Mouse (Mus musculus): ENCODE measurements around the gene Mgarp. TPM values are rescaled to one million over a fixed set of nuclear protein-coding genes. Genes with fewer than 3 reads are reported as not detected.

Mgarp gene
- polyA plus RNA-seq, 1 experiment = 0.23 TPM

- H3K27me3 ChIP-seq (ENCODE audit: control insufficient read depth, insufficient read depth, insufficient read length) = no peaks in the 10 kb centered on the region
- no peaks in the 10 kb centered on the region for H3K36me3 ChIP-seq (ENCODE audit: control insufficient read depth, insufficient read depth)
Observed at GRCm38 (mm10) chr3:51343260-51343659, 53.3 kb downstream of the Mgarp start.

DNA sequence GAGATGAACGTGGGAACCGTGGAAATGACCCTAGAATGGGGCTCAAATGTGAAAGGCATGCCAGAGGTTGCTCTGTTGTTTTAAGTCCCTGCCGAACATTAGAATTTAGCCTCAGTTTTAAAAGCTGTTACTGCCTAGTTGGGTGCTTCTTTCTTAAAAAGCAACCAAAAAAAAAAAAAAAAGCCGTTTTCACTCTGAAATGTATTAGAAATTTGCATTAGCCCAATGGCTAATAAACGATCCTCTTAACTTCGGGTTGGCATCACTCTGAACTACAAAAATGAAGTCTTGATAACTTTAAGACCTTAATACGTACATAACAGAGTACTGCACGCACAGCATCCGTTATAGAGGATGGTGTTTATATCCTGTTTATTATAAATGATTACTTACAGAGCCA lies 54.4 kb downstream of the Mgarp start:
- Histone ChIP-seq H3K79me2 (ENCODE audit: control insufficient read depth, insufficient read depth) (peaks cover 26% of the 10 kb centered on the region), H3K36me3 (ENCODE audit: control insufficient read depth, insufficient read depth) (no peaks in the 10 kb centered on the region), H3K27me3 (ENCODE audit: control insufficient read depth, insufficient read depth, insufficient read length) (no peaks in the 10 kb centered on the region), H3ac (ENCODE audit: control insufficient read depth, insufficient read length, low read depth) (peak overlapping the region; percentile 82), H3K4me3 (ENCODE audit: insufficient read depth, poor library complexity, severe bottlenecking) (peak overlapping the region; percentile 75), H3K79me3 (ENCODE audit: low read depth) (peaks cover 10% of the 10 kb centered on the region)
- TF ChIP-seq MAX (IDR thresholded peaks at IDR 0.05) = no peak
- TF ChIP-seq CTCF (IDR thresholded peaks at IDR 0.05; ENCODE audit: control insufficient read depth, insufficient read depth, insufficient read length) = no peak
- no peak for TF ChIP-seq USF1 (IDR thresholded peaks at IDR 0.05; ENCODE audit: low read depth)
- TF ChIP-seq FOSL1 (IDR thresholded peaks at IDR 0.05; ENCODE audit: insufficient read depth, low read length, poor library complexity, severe bottlenecking) = no peak
- TF ChIP-seq MYOG (IDR thresholded peaks at IDR 0.05; ENCODE audit: control insufficient read depth, extremely low read depth, insufficient read length) = no peak
- no peak for TF ChIP-seq CEBPB (IDR thresholded peaks at IDR 0.05; ENCODE audit: low read depth)
- no peak for TF ChIP-seq MYOD1 (IDR thresholded peaks at IDR 0.05; ENCODE audit: control insufficient read depth, insufficient read length, low read depth)

More at GRCm38 (mm10) chr3:51343260-51343659, 53.3 kb downstream of the Mgarp start:
- H3K79me3 ChIP-seq (ENCODE audit: low read depth) = peaks cover 6% of the 10 kb centered on the region
- H3K4me3 ChIP-seq (ENCODE audit: insufficient read depth, poor library complexity, severe bottlenecking) = no peak overlapping the region
- TF ChIP-seq MYOG (IDR thresholded peaks at IDR 0.05; ENCODE audit: control insufficient read depth, extremely low read depth, insufficient read length) (no peak), CEBPB (IDR thresholded peaks at IDR 0.05; ENCODE audit: low read depth) (peak; percentile 84), MAX (IDR thresholded peaks at IDR 0.05) (no peak), FOSL1 (IDR thresholded peaks at IDR 0.05; ENCODE audit: insufficient read depth, low read length, poor library complexity, severe bottlenecking) (no peak), MYOD1 (IDR thresholded peaks at IDR 0.05; ENCODE audit: control insufficient read depth, insufficient read length, low read depth) (no peak), CTCF (IDR thresholded peaks at IDR 0.05; ENCODE audit: control insufficient read depth, insufficient read depth, insufficient read length) (no peak)
- no peak overlapping the region for H3ac ChIP-seq (ENCODE audit: control insufficient read depth, insufficient read length, low read depth)
- H3K79me2 ChIP-seq (ENCODE audit: control insufficient read depth, insufficient read depth) = peaks cover 17% of the 10 kb centered on the region

GRCm38 (mm10) chr3:51341268-51342081 lies 55.1 kb downstream of the Mgarp start:
- H3K79me2 ChIP-seq (ENCODE audit: control insufficient read depth, insufficient read depth) = peaks cover 33% of the 10 kb centered on the region
- H3K27me3 ChIP-seq (ENCODE audit: control insufficient read depth, insufficient read depth, insufficient read length) = no peaks in the 10 kb centered on the region
- TF ChIP-seq MAX (IDR thresholded peaks at IDR 0.05) = peak; percentile 42
- TF ChIP-seq USF1 (IDR thresholded peaks at IDR 0.05; ENCODE audit: low read depth) = no peak
- peak; percentile 5 for TF ChIP-seq CTCF (IDR thresholded peaks at IDR 0.05; ENCODE audit: control insufficient read depth, insufficient read depth, insufficient read length)
- H3K4me3 ChIP-seq (ENCODE audit: insufficient read depth, poor library complexity, severe bottlenecking) = peak overlapping the region; percentile 75
- H3K36me3 ChIP-seq (ENCODE audit: control insufficient read depth, insufficient read depth) = no peaks in the 10 kb centered on the region
- peaks cover 11% of the 10 kb centered on the region for H3K79me3 ChIP-seq (ENCODE audit: low read depth)
- peak overlapping the region; percentile 82 for H3ac ChIP-seq (ENCODE audit: control insufficient read depth, insufficient read length, low read depth)

DNA sequence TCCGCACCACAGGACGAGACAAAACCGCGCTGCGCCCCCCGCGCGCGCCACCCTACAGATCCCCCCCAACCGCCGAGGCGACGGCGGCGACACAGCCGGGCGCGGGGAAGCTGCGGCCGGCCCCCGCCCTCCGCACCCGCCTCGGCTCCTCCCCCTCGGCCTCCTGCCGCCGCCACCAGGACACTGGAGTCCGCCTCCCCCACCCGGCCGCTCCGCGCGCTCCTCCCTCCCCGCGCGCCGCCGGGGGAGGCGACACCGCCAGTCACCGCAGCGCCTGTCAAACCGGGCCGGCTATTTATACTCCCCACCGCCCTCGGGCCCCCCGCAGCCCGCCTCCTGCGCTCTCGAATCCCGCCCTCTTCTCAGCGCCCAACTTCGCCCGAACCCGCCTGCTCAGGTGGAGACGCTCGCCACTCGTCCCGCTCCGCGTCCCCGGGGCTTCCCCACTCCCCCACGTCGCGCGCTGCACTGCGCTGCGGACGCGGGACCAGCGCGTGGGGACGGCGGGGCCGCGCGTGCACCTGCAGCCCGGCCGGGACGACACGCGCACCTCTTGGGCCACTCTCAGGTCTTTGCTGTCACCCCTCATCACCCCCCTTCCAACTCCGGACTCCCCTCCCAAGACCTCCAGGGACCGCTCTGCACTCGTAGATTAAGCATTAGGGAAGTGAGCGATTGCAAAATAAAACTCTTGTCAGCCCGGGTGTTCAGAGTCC lies 55.8 kb downstream of the Mgarp start, which contains the start of gene Elf2:
Gene Elf2 (minus strand): TSS at position 112 of the 716 bp plus-strand sequence.
- H3ac ChIP-seq (ENCODE audit: control insufficient read depth, insufficient read length, low read depth) = peak within 1 kb of the TSS; percentile 83
- H3K36me3 ChIP-seq (ENCODE audit: control insufficient read depth, insufficient read depth) = no peaks in the 10 kb centered on the region
- no peak for TF ChIP-seq USF1 (IDR thresholded peaks at IDR 0.05; ENCODE audit: low read depth)
- TF ChIP-seq MYOD1 (IDR thresholded peaks at IDR 0.05; ENCODE audit: control insufficient read depth, insufficient read length, low read depth) = no peak
- no peak for TF ChIP-seq FOSL1 (IDR thresholded peaks at IDR 0.05; ENCODE audit: insufficient read depth, low read length, poor library complexity, severe bottlenecking)
- TF ChIP-seq CTCF (IDR thresholded peaks at IDR 0.05; ENCODE audit: control insufficient read depth, insufficient read depth, insufficient read length) = no peak
- TF ChIP-seq CEBPB (IDR thresholded peaks at IDR 0.05; ENCODE audit: low read depth) = no peak
- TF ChIP-seq MAX (IDR thresholded peaks at IDR 0.05) = no peak
- no peak for TF ChIP-seq MYOG (IDR thresholded peaks at IDR 0.05; ENCODE audit: control insufficient read depth, extremely low read depth, insufficient read length)
- H3K4me3 ChIP-seq (ENCODE audit: insufficient read depth, poor library complexity, severe bottlenecking) = peak within 1 kb of the TSS; percentile 75
- H3K27me3 ChIP-seq (ENCODE audit: control insufficient read depth, insufficient read depth, insufficient read length) = no peaks in the 10 kb centered on the region
- H3K79me3 ChIP-seq (ENCODE audit: low read depth) = peaks cover 14% of the 10 kb centered on the region
- H3K79me2 ChIP-seq (ENCODE audit: control insufficient read depth, insufficient read depth) = peaks cover 40% of the 10 kb centered on the region

DNA sequence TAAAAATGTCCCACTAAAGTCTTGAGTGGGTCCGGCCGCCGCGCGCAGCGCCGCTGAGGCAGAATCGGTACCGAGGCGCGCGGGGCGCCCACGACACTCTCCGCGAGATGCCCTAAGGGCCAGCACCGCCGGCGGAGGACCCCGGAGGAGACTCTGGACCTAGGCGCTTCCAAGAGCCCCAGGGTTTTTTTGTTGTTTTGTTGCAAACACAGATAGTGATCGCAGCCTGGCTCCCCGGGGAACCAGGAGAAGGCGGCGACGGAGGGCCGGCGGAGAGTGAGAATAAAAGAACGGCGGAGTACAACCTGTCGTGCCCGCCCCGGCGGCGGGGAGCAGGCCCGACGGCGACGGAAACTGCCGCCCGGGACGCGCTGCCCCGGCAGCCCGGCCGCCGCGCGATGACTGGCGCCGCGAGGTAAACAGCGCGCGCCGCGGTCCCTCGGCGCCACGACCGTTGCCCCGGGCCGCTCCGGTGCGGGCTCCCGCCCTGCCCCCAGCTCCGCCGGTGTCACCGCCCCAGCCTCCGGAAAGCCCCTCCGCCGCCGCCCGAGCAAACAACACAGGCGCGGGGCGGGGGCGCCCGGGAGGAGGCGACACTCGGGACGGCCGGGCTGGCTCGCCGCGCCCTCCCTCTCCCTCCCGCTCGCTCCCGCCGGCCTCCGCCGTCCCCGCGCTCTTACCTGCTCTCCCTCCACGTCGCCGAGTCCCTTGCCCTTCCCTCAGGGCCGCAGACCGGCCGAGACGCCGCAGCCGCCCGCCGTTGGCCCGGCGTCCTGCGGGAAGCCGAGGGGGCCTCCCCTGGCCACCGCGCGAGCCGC lies 56.6 kb downstream of the Mgarp start:
- Histone ChIP-seq H3K79me3 (ENCODE audit: low read depth) (peaks cover 14% of the 10 kb centered on the region), H3ac (ENCODE audit: control insufficient read depth, insufficient read length, low read depth) (peak overlapping the region; percentile 79), H3K36me3 (ENCODE audit: control insufficient read depth, insufficient read depth) (no peaks in the 10 kb centered on the region), H3K4me3 (ENCODE audit: insufficient read depth, poor library complexity, severe bottlenecking) (peak overlapping the region; percentile 75), H3K27me3 (ENCODE audit: control insufficient read depth, insufficient read depth, insufficient read length) (no peaks in the 10 kb centered on the region), H3K79me2 (ENCODE audit: control insufficient read depth, insufficient read depth) (peaks cover 45% of the 10 kb centered on the region)
- no peak for TF ChIP-seq CTCF (IDR thresholded peaks at IDR 0.05; ENCODE audit: control insufficient read depth, insufficient read depth, insufficient read length)
- TF ChIP-seq USF1 (IDR thresholded peaks at IDR 0.05; ENCODE audit: low read depth) = no peak
- no peak for TF ChIP-seq MAX (IDR thresholded peaks at IDR 0.05)
